Mouse (Mus musculus) C2C12 (cell line): ENCODE data around the gene Tmem115. TPM values are rescaled to one million over a fixed set of nuclear protein-coding genes. Genes with fewer than 3 reads are reported as not detected.
"Not testable (repeated sequence)": the region's sequence is repeated elsewhere in the genome, so short reads cannot be mapped to it uniquely, and the experiment has no call there.

Experiments used
- H3K27me3 ChIP-seq: one replicate; pipeline ENCODE4 v1.6.1; 2011; ENCODE audit not compliant: control insufficient read depth, insufficient read depth, insufficient read length
- H3K36me3 ChIP-seq: one replicate; pipeline ENCODE4 v1.6.1; 2011; ENCODE audit not compliant: control insufficient read depth, insufficient read depth
- H3K4me3 ChIP-seq: one replicate; pipeline ENCODE4 v1.5.1; 2011; ENCODE audit warnings: mild to moderate bottlenecking, control low read depth; ENCODE audit not compliant: poor library complexity, insufficient read depth, severe bottlenecking
- H3K79me2 ChIP-seq: one replicate; pipeline ENCODE4 v1.6.1; 2011; ENCODE audit not compliant: control insufficient read depth, insufficient read depth
- H3K79me3 ChIP-seq: one replicate; pipeline ENCODE4 v1.6.1; 2011; ENCODE audit warnings: low read depth, control low read depth
- H3ac ChIP-seq: one replicate; pipeline ENCODE3; 2011; ENCODE audit warnings: low read depth; ENCODE audit not compliant: control insufficient read depth, insufficient read length
- CEBPB ChIP-seq: IDR thresholded peaks from one replicate; pipeline ENCODE4 v1.6.1; 2011; ENCODE audit warnings: low read depth, mild to moderate bottlenecking, control low read depth, moderate library complexity
- CTCF ChIP-seq: IDR thresholded peaks from one replicate; pipeline ENCODE4 v1.5.1; 2011; ENCODE audit not compliant: control insufficient read depth, insufficient read depth, insufficient read length
- FOSL1 ChIP-seq: IDR thresholded peaks from one replicate; pipeline ENCODE4 v1.8.0; 2011; ENCODE audit warnings: mild to moderate bottlenecking, low read length; ENCODE audit not compliant: poor library complexity, insufficient read depth, severe bottlenecking
- MAX ChIP-seq: IDR thresholded peaks from one replicate; pipeline ENCODE4 v1.6.1; 2011; ENCODE audit warnings: mild to moderate bottlenecking, control low read depth
- MYOD1 ChIP-seq: IDR thresholded peaks from one replicate; pipeline ENCODE4 v1.6.1; 2011; ENCODE audit warnings: low read depth; ENCODE audit not compliant: control insufficient read depth, insufficient read length
- MYOG ChIP-seq: IDR thresholded peaks from one replicate; pipeline ENCODE4 v1.6.1; 2011; ENCODE audit not compliant: control insufficient read depth, insufficient read length; ENCODE audit errors: extremely low read depth
- USF1 ChIP-seq: IDR thresholded peaks from one replicate; pipeline ENCODE4 v1.6.1; 2011; ENCODE audit warnings: low read depth, mild to moderate bottlenecking, control low read depth, moderate library complexity
- polyA plus RNA-seq: library from polyadenylated mRNA; unstranded; fragments of >200 nt; fragmentation: generic; extraction: Trizol; gene quantifications from one replicate; pipeline ENCODE4 v1.2.1, GENCODE M21; 2012; ENCODE audit warnings: missing spikeins

Gene Tmem115
- polyA plus RNA-seq, 1 experiment, result 33.4 TPM

- Histone ChIP-seq H3K79me2 (peaks cover 26% of the 10 kb centered on the region), H3K4me3 (no peak overlapping the region), H3K79me3 (peaks cover 12% of the 10 kb centered on the region), H3K36me3 (peaks cover 10% of the 10 kb centered on the region), H3K27me3 (no peaks in the 10 kb centered on the region), H3ac (no peak overlapping the region)
- TF ChIP-seq CTCF, result no peak
- TF ChIP-seq MYOG, result no peak
- TF ChIP-seq FOSL1, result no peak
- no peak for TF ChIP-seq MAX
- TF ChIP-seq CEBPB, result no peak
- TF ChIP-seq MYOD1, result no peak
- TF ChIP-seq USF1, result no peak
Observed at GRCm38 (mm10) chr9:107570845-107571244, 37.1 kb downstream of the Tmem115 start.

DNA sequence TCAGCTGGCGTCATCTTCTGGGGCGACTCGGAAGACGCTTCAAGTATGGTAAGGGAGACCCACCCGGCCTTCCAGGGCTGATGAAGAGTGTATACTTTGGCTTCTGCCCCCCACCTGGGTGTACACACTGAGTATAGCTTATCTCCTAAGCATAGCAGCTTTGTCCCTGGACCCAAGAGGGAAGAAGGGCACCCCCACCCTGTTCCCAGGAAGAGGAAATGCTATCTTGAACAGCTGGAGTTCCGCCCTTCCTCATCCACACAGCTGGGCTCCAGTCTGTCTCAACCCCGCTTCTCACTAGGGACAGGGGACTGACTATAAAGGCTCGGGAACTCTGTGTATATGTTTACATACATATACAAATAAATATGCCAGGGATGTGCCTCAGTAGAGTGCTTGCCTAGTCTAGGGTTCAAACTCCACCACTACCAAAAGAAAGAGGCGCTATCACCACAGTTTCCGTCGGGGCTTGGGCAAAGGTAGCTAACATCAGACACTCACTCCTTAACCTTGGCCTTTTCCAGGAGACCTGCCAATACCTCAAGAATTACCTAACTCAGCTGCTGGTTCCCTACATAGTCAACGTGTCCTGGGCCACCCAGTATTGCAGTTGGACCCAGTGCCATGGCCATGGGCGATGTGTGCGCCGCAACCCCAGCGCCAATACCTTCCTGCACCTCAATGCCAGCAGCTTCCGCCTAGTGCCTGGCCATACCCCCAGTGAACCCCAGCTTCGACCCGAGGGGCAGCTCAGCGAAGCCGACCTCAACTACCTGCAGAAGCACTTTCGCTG, 38.0 kb downstream of the Tmem115 start:
- H3K36me3 ChIP-seq, result peaks cover 10% of the 10 kb centered on the region
- TF ChIP-seq MYOD1, result no peak
- TF ChIP-seq USF1, result no peak
- TF ChIP-seq MYOG, result no peak
- TF ChIP-seq MAX, result no peak
- no peak for TF ChIP-seq FOSL1
- no peak for TF ChIP-seq CEBPB
- TF ChIP-seq CTCF, result no peak
- no peak overlapping the region for H3ac ChIP-seq
- H3K4me3 ChIP-seq, result no peak overlapping the region
- no peaks in the 10 kb centered on the region for H3K27me3 ChIP-seq
- peaks cover 12% of the 10 kb centered on the region for H3K79me3 ChIP-seq
- peaks cover 26% of the 10 kb centered on the region for H3K79me2 ChIP-seq

DNA sequence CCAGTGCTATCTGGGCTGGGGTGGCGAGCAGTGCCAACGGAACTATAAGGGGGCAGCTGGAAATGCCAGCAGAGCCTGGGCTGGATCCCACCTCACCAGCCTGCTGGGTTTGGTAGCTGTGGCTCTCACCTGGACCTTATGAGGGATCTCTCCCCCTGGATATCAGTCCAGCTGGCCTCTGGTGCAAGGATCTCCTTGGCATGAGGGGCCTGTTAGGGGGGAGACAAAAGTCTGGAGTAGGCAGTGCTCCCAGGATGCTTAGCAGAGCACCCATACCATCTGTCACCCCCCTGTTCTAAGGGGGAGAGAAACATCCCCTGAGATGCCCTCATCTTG, 38.5 kb downstream of the Tmem115 start:
- H3K27me3 ChIP-seq, result no peaks in the 10 kb centered on the region
- TF ChIP-seq FOSL1 (no peak), MYOD1 (no peak), CEBPB (no peak), CTCF (no peak), MAX (no peak), MYOG (no peak), USF1 (no peak)
- H3K79me2 ChIP-seq, result peaks cover 26% of the 10 kb centered on the region
- H3ac ChIP-seq, result no peak overlapping the region
- no peak overlapping the region for H3K4me3 ChIP-seq
- peaks cover 10% of the 10 kb centered on the region for H3K36me3 ChIP-seq
- peaks cover 12% of the 10 kb centered on the region for H3K79me3 ChIP-seq

GRCm38 (mm10) chr9:107573774-107574173, 40.0 kb downstream of the Tmem115 start:
- not testable (repeated sequence) for H3K36me3 ChIP-seq, H3ac ChIP-seq, H3K4me3 ChIP-seq, H3K27me3 ChIP-seq
- peaks cover 12% of the 10 kb centered on the region for H3K79me3 ChIP-seq
- H3K79me2 ChIP-seq, result peaks cover 26% of the 10 kb centered on the region

GRCm38 (mm10) chr9:107575579-107576356, 42.0 kb downstream of the Tmem115 start:
- H3K4me3 ChIP-seq, result no peak overlapping the region
- peaks cover 2% of the 10 kb centered on the region for H3K79me3 ChIP-seq
- TF ChIP-seq USF1, result no peak
- no peak for TF ChIP-seq FOSL1
- TF ChIP-seq MAX, result no peak
- TF ChIP-seq CTCF, result no peak
- no peak for TF ChIP-seq MYOG
- no peak for TF ChIP-seq CEBPB
- no peak for TF ChIP-seq MYOD1
- peaks cover 10% of the 10 kb centered on the region for H3K36me3 ChIP-seq
- H3K27me3 ChIP-seq, result no peaks in the 10 kb centered on the region
- H3K79me2 ChIP-seq, result peaks cover 10% of the 10 kb centered on the region
- H3ac ChIP-seq, result no peak overlapping the region

- peaks cover 10% of the 10 kb centered on the region for H3K79me2 ChIP-seq
- H3K4me3 ChIP-seq, result no peak within 1 kb of the TSS
- TF ChIP-seq MAX (no peak), CTCF (no peak), MYOD1 (no peak), MYOG (no peak), CEBPB (no peak), FOSL1 (no peak), USF1 (no peak)
- no peaks in the 10 kb centered on the region for H3K27me3 ChIP-seq
- H3K79me3 ChIP-seq, result peaks cover 2% of the 10 kb centered on the region
- peaks cover 10% of the 10 kb centered on the region for H3K36me3 ChIP-seq
- H3ac ChIP-seq, result peak within 1 kb of the TSS; percentile 46
Observed at GRCm38 (mm10) chr9:107576357-107577107, 42.8 kb downstream of the Tmem115 start, which contains the start of gene Hyal1. Hyal1 (plus strand) TSS chr9:107576927.
